Mouse (Mus musculus): ENCODE measurements around the gene Lysmd4. TPM values are rescaled to one million over a fixed set of nuclear protein-coding genes. Genes with fewer than 3 reads are reported as not detected.

Lysmd4 gene
- total and polyA plus RNA-seq, 3 experiments: 14.6 to 18.2 (median 17.3) TPM

- Histone ChIP-seq H3K9ac (ENCODE audit: low read depth, low read length) (no peak overlapping the region), H3K79me2 (replicated peaks; ENCODE audit: control insufficient read depth, insufficient read depth, low read length) (peaks cover 3% of the 10 kb centered on the region), H3K27me3 (ENCODE audit: control insufficient read depth, insufficient read depth, low read length) (no peaks in the 10 kb centered on the region), H3K36me3 (ENCODE audit: control insufficient read depth, insufficient read depth, low read length) (peaks cover 10% of the 10 kb centered on the region), H3K4me3 (no peak overlapping the region), H3K4me1 (ENCODE audit: control insufficient read depth, insufficient read depth, low read length) (peaks cover 2% of the 10 kb centered on the region), H3K27ac (no peak overlapping the region)
- 51% methylated on average over 4 of the region's 4 CpGs for WGBS
- intact Hi-C loops (cut with DNase I): no loop called here
- no peak for DNase-seq
- TF ChIP-seq CTCF (IDR thresholded peaks at IDR 0.05) (no peak), EP300 (IDR thresholded peaks at IDR 0.05; ENCODE audit: insufficient read depth, low read depth, low read length) (no peak), POLR2A (IDR thresholded peaks at IDR 0.05; ENCODE audit: insufficient read depth, low read depth, low read length) (no peak)
Observed at GRCm38 (mm10) chr7:67287456-67287855, 65.1 kb downstream of the Lysmd4 start.

GRCm38 (mm10) chr7:67291356-67291755, 69.0 kb downstream of the Lysmd4 start:
- no peak overlapping the region for H3K27ac ChIP-seq
- H3K79me2 ChIP-seq (replicated peaks; ENCODE audit: control insufficient read depth, insufficient read depth, low read length): peaks cover 2% of the 10 kb centered on the region; the same call in 1 of the 2 replicates
- intact Hi-C loops (cut with DNase I): no loop called here
- WGBS: 45% methylated on average over 1 of the region's 1 CpGs
- TF ChIP-seq EP300 (IDR thresholded peaks at IDR 0.05; ENCODE audit: insufficient read depth, low read depth, low read length) (no peak), CTCF (IDR thresholded peaks at IDR 0.05) (no peak), POLR2A (IDR thresholded peaks at IDR 0.05; ENCODE audit: insufficient read depth, low read depth, low read length) (no peak)
- H3K4me1 ChIP-seq (ENCODE audit: control insufficient read depth, insufficient read depth, low read length): peaks cover 2% of the 10 kb centered on the region
- H3K27me3 ChIP-seq (ENCODE audit: control insufficient read depth, insufficient read depth, low read length): no peaks in the 10 kb centered on the region
- no peak overlapping the region for H3K4me3 ChIP-seq
- peaks cover 13% of the 10 kb centered on the region for H3K36me3 ChIP-seq (ENCODE audit: control insufficient read depth, insufficient read depth, low read length)
- no peak for DNase-seq
- H3K9ac ChIP-seq (ENCODE audit: low read depth, low read length): no peak overlapping the region

- Histone ChIP-seq H3K4me1 (ENCODE audit: control insufficient read depth, insufficient read depth, low read length) (no peaks in the 10 kb centered on the region), H3K27me3 (ENCODE audit: control insufficient read depth, insufficient read depth, low read length) (no peaks in the 10 kb centered on the region), H3K79me2 (replicated peaks; ENCODE audit: control insufficient read depth, insufficient read depth, low read length) (no peaks in the 10 kb centered on the region; the same call in 1 of the 2 replicates), H3K9ac (ENCODE audit: low read depth, low read length) (no peak overlapping the region), H3K36me3 (ENCODE audit: control insufficient read depth, insufficient read depth, low read length) (peaks cover 8% of the 10 kb centered on the region), H3K27ac (no peak overlapping the region), H3K4me3 (no peak overlapping the region)
- no peak for DNase-seq
- intact Hi-C loops (cut with DNase I): no loop called here
- TF ChIP-seq CTCF (IDR thresholded peaks at IDR 0.05): no peak
- TF ChIP-seq POLR2A (IDR thresholded peaks at IDR 0.05; ENCODE audit: insufficient read depth, low read depth, low read length): no peak
- TF ChIP-seq EP300 (IDR thresholded peaks at IDR 0.05; ENCODE audit: insufficient read depth, low read depth, low read length): no peak
- 76% methylated on average over 1 of the region's 1 CpGs for WGBS
Observed at GRCm38 (mm10) chr7:67296419-67296818, 74.1 kb downstream of the Lysmd4 start.

GRCm38 (mm10) chr7:67304937-67305336, 82.6 kb downstream of the Lysmd4 start:
- Histone ChIP-seq H3K79me2 (replicated peaks; ENCODE audit: control insufficient read depth, insufficient read depth, low read length) (peaks cover 2% of the 10 kb centered on the region; the same call in 1 of the 2 replicates), H3K36me3 (ENCODE audit: control insufficient read depth, insufficient read depth, low read length) (peaks cover 11% of the 10 kb centered on the region), H3K9ac (ENCODE audit: low read depth, low read length) (no peak overlapping the region), H3K27me3 (ENCODE audit: control insufficient read depth, insufficient read depth, low read length) (no peaks in the 10 kb centered on the region), H3K27ac (no peak overlapping the region), H3K4me1 (ENCODE audit: control insufficient read depth, insufficient read depth, low read length) (no peaks in the 10 kb centered on the region; the same call in none of the 2 replicates), H3K4me3 (no peak overlapping the region)
- TF ChIP-seq CTCF (IDR thresholded peaks at IDR 0.05) (no peak), POLR2A (IDR thresholded peaks at IDR 0.05; ENCODE audit: insufficient read depth, low read depth, low read length) (no peak), EP300 (IDR thresholded peaks at IDR 0.05; ENCODE audit: insufficient read depth, low read depth, low read length) (no peak)
- intact Hi-C loops (cut with DNase I): loop anchor here (5.0 kb wide), 1 partner anchor 37 kb away; no protein-coding TSS in a partner anchor
- DNase-seq: no peak
- WGBS: 21% methylated on average over 3 of the region's 3 CpGs

- Histone ChIP-seq H3K9ac (ENCODE audit: low read depth, low read length) (no peak overlapping the region), H3K4me3 (no peak overlapping the region), H3K4me1 (ENCODE audit: control insufficient read depth, insufficient read depth, low read length) (peaks cover 5% of the 10 kb centered on the region), H3K79me2 (replicated peaks; ENCODE audit: control insufficient read depth, insufficient read depth, low read length) (peaks cover 3% of the 10 kb centered on the region; the same call in 1 of the 2 replicates), H3K36me3 (ENCODE audit: control insufficient read depth, insufficient read depth, low read length) (peaks cover 25% of the 10 kb centered on the region), H3K27ac (no peak overlapping the region), H3K27me3 (ENCODE audit: control insufficient read depth, insufficient read depth, low read length) (no peaks in the 10 kb centered on the region)
- WGBS: 85% methylated on average over 3 of the region's 3 CpGs
- intact Hi-C loops (cut with DNase I): loop anchor here (5.0 kb wide), 1 partner anchor 35 kb away; no protein-coding TSS in a partner anchor
- no peak for TF ChIP-seq CTCF (IDR thresholded peaks at IDR 0.05)
- TF ChIP-seq EP300 (IDR thresholded peaks at IDR 0.05; ENCODE audit: insufficient read depth, low read depth, low read length): no peak
- no peak for TF ChIP-seq POLR2A (IDR thresholded peaks at IDR 0.05; ENCODE audit: insufficient read depth, low read depth, low read length)
- DNase-seq: no peak
Observed at GRCm38 (mm10) chr7:67307078-67307477, 84.7 kb downstream of the Lysmd4 start.

GRCm38 (mm10) chr7:67308102-67308501, 85.8 kb downstream of the Lysmd4 start:
- Histone ChIP-seq H3K27ac (no peak overlapping the region), H3K27me3 (ENCODE audit: control insufficient read depth, insufficient read depth, low read length) (no peaks in the 10 kb centered on the region), H3K4me3 (no peak overlapping the region), H3K36me3 (ENCODE audit: control insufficient read depth, insufficient read depth, low read length) (peaks cover 25% of the 10 kb centered on the region), H3K4me1 (ENCODE audit: control insufficient read depth, insufficient read depth, low read length) (peaks cover 6% of the 10 kb centered on the region), H3K9ac (ENCODE audit: low read depth, low read length) (no peak overlapping the region), H3K79me2 (replicated peaks; ENCODE audit: control insufficient read depth, insufficient read depth, low read length) (peaks cover 3% of the 10 kb centered on the region; the same call in 1 of the 2 replicates)
- no peak for DNase-seq
- WGBS: 54% methylated on average over 2 of the region's 2 CpGs
- TF ChIP-seq POLR2A (IDR thresholded peaks at IDR 0.05; ENCODE audit: insufficient read depth, low read depth, low read length): no peak
- TF ChIP-seq CTCF (IDR thresholded peaks at IDR 0.05): no peak
- no peak for TF ChIP-seq EP300 (IDR thresholded peaks at IDR 0.05; ENCODE audit: insufficient read depth, low read depth, low read length)
- intact Hi-C loops (cut with DNase I): loop anchor here (5.0 kb wide), 1 partner anchor 34 kb away; no protein-coding TSS in a partner anchor

All from heart, adult 2 months (tissue).